Mouse (Mus musculus): Measurements from ENCODE around the gene Frmpd2.

- TF ChIP-seq CTCF (conservative IDR thresholded peaks at IDR 0.05 in 1 of 2, IDR thresholded peaks at IDR 0.05 in 1 of 2; ENCODE audit: low read depth in 2 of 2, low read length in 2 of 2) (peak; percentile 14 to 58; a peak in 2 of 4 replicates), EP300 (IDR thresholded peaks at IDR 0.05; ENCODE audit: low read length) (no peak), NELFE (IDR thresholded peaks at IDR 0.05; ENCODE audit: low read depth, low read length) (no peak), USF1 (IDR thresholded peaks at IDR 0.05; ENCODE audit: low read depth, low read length) (no peak), POLR2A (IDR thresholded peaks at IDR 0.05; ENCODE audit: low read depth, low read length) (no peak)
Measured at GRCm38 (mm10) chr14:33579771-33580484, 108.4 kb downstream of the Frmpd2 start.

All from CH12.LX (cell line).